Mouse (Mus musculus) embryo, embryonic 10 days (tissue): ENCODE measurements at regions not wholly inside any gene's neighbourhood (a gene's known extent, or its start where the extent isn't known, plus 50 kb on each side); places are given as distances from the start of the nearest gene placed in this dataset.

ENCODE experiments used
- DNase-seq: peaks from one replicate; pipeline ENCODE4 v3.0.0-alpha.2; 2015; ENCODE audit warnings: low spot score

GRCm38 (mm10) chr1:88623040-88623439 is 79.0 kb downstream of the Arl4c start:
- DNase-seq, result peak; percentile 17

- no peak for DNase-seq
Observed at GRCm38 (mm10) chr1:88622356-88622755, 79.7 kb downstream of the Arl4c start.

- DNase-seq, result no peak
Observed at GRCm38 (mm10) chr1:88621214-88621613, 80.8 kb downstream of the Arl4c start.

GRCm38 (mm10) chr1:88613007-88613406 is 89.0 kb downstream of the Arl4c start:
- peak; percentile 69 for DNase-seq

- DNase-seq, result no peak
Observed at GRCm38 (mm10) chr1:88611241-88611640, 90.8 kb downstream of the Arl4c start.

DNA sequence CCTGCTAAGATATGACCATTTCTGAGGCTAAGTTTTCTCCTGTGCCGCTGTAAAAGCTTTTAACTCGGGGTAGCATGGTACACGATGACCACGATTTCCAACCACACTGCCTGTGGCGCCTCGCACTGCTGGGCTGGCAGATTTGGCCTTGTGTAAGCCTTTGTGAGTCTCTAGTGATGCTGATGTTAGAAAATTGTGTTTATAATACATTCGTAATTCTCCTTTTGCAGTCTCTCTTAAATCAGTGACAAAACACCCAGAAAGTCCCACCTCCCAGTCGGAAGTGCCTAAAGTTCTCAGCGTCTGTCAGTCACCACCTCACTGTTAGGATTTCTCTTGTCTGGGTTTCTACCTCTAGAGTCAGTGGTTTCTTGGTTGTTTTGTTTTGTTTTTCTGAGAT is 91.2 kb downstream of the Arl4c start:
- no peak for DNase-seq

DNA sequence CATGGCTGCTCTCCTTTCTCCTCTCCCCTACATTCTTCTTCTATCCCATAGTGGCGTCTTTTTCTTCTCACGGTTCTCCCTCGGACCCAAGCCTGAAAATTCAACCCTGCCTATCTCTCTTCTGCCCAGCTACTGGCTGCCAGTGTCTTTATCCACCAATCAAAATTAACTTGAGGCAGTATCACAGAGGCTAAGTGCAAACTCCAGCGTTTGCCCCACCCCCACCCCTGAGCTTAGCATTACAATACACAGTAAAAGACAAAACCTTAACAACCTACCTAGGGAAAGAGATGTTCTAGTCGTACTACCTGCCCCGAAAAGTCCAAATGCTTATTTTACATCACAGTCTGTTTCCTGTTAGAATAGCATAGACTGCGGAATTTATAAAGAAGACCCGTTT is 93.2 kb downstream of the Arl4c start:
- DNase-seq, result no peak

DNA sequence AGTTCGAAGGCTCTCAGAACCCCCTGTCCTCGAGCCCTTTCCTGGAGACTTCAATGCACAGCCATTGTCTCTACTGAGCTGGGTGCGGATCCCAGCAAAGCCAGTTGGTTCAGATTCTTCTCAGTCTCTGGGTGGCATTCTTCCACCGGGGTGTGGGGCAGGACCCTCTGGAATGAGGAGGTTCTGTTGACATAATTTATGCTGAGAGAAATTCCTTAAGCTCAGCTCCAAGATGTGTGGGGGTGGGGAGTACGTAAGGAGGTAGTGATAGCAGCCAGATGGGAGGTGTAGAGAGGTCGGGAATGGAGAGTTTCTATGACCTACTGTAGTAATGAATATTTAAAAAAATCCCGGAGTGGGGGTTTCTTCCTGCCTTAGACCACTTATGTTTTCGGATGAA is 93.8 kb downstream of the Arl4c start:
- peak; percentile 28 for DNase-seq

GRCm38 (mm10) chr1:88605616-88606190 is 95.8 kb upstream of the Glrp1 start:
- peak; percentile 43 for DNase-seq

DNA sequence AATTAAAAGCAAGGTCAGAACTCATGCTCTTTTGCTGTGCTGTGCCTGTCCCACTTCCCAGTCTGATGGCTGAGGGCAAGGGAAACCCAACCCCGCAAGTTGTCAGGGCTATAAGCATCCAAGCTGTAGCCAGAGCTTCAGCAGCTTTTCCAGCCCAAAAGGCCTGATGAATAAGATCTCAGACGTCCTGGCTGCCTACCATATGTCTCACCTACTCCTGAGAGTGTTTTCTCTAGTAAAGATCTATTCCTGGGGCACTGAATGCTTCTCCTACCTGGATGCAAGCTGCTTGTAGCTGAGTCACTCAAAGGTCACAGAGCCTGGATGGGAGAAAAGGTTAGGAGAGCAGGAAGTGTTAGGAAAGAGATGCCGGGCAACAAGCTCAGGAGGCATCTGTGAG is 92.4 kb upstream of the Glrp1 start:
- no peak for DNase-seq

DNA sequence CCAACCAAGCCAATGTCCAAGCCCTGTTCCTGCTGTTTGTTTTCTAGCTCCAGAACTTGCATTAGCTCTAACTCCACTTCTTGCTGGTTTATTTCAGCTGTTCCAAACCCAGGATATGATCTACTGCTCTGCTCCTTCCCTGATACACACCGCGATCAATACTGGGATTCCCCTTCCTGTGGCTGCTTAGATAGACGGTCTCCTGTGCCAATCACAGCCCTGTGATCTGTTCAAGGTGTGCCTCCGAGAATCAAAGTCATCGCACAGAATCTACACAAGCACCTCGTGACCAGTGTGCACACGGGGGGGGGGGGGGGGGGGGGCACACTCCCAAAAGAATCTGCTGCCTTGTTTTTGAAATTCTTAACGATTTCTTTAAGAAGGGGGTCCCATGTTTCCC is 91.9 kb upstream of the Glrp1 start:
- no peak for DNase-seq

DNA sequence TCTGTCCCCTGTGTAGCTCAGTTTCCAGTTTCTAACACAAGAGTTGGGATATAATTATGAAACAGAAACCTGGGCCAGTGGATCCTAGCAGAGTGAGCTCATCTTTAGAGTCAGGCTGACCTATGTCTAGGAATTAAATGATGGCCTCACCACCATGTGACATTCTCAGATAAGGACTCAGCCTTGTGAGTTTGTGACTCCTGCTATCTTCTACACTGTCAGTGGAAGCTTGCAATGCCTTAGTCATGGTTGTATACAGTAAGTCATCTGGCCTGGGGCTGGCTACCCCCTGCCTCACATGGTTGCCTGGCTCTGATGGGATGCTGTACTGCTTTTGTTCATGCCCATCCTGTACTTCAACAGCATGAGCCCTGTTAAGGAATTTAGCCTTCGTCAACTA is 90.3 kb upstream of the Glrp1 start:
- no peak for DNase-seq

- DNase-seq, result no peak
Observed at GRCm38 (mm10) chr1:88594484-88595254, 84.8 kb upstream of the Glrp1 start.

GRCm38 (mm10) chr1:88592036-88592435 is 82.2 kb upstream of the Glrp1 start:
- no peak for DNase-seq

GRCm38 (mm10) chr1:88590802-88591380 is 81.0 kb upstream of the Glrp1 start:
- no peak for DNase-seq

- no peak for DNase-seq
Observed at GRCm38 (mm10) chr1:88588747-88589146, 78.9 kb upstream of the Glrp1 start.

GRCm38 (mm10) chr1:88586823-88587820 is 77.3 kb upstream of the Glrp1 start:
- DNase-seq, result no peak

GRCm38 (mm10) chr1:88586128-88586527 is 76.3 kb upstream of the Glrp1 start:
- DNase-seq, result no peak

- no peak for DNase-seq
Observed at GRCm38 (mm10) chr1:88584515-88585033, 74.7 kb upstream of the Glrp1 start.

DNA sequence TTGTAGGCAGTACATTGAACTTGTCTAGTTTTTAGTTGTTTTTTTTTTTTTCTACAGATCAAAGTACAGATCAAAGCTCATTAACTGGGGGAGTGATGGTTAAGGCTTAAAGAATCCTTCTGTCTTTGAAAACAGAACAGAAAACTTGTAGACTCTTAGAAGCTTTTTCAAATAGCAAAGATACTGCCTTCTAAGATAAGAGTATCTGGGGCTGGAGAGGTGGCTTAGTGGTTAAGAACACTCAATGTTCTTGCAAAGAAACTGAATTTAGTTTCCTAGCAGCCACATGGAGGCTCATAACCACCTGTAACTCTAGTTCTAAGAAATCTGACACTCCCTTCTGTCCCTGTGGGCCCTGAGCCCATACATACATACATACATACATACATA is 68.4 kb upstream of the Glrp1 start:
- DNase-seq, result no peak

DNA sequence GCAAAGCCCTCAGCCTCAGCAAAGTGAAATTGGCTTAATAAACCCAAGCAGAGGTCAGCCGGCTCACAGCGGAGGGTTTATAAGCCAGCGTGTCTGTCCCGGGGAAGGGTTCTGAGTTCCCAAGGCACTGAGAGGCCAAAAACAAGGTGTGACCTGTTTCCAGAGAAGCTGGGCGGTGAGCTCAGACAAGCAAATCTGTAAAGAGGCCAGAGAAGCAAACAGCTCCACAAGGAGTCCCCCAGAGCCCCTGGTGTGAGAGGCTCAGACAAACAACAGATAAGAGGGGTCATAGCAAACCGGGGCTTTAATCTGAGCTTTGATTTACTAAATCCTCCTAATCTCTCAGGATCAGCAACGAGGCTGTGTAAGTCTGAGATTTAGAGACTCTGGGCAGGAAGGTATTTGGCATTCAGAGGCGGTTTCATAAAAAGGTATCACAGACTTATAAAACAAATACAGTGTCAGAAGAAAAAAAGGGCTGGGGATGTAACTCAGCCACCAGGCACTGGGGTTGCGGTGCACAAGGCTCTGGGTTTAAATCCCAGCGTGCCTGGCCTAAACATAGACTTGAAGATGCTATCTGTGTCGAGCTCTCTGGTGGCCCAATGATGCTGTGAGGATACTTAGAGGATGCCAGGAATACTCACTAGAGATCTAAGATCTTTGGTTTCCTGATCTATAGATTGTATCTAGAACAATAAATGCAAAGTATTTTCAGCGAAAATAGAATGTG is 67.8 kb upstream of the Glrp1 start:
- no peak for DNase-seq
